Mouse (Mus musculus) embryo, embryonic 10.5 days (tissue): ENCODE results near the gene Phf5a.
A peak's percentile ranks its signal among the peaks of the same experiment; 100 is the strongest.
"Not testable (repeated sequence)": the region's sequence is repeated elsewhere in the genome, so short reads cannot be mapped to it uniquely, and the experiment has no call there.

ENCODE experiments used
- DNase-seq: peaks from one replicate; pipeline ENCODE4 v3.0.0-alpha.2; 2015; ENCODE audit warnings: low spot score

Gene Phf5a

GRCm38 (mm10) chr15:81871604-81872261, at the start of gene Phf5a:
Gene Phf5a, minus strand, starts transcription at chr15:81871911.
- DNase-seq: peak; percentile 98

- DNase-seq: no peak
Measured at GRCm38 (mm10) chr15:81921255-81921654, 49.5 kb upstream of the Phf5a start.

- DNase-seq: no peak
Measured at GRCm38 (mm10) chr15:81920546-81921217, 49.0 kb upstream of the Phf5a start.

GRCm38 (mm10) chr15:81919062-81919461, 47.4 kb upstream of the Phf5a start:
- DNase-seq: no peak

GRCm38 (mm10) chr15:81917621-81918463, 46.1 kb upstream of the Phf5a start:
- peak; percentile 74 for DNase-seq

GRCm38 (mm10) chr15:81917201-81917600, 45.5 kb upstream of the Phf5a start:
- DNase-seq: no peak

- DNase-seq: no peak
Measured at GRCm38 (mm10) chr15:81915663-81916062, 44.0 kb upstream of the Phf5a start.

- no peak for DNase-seq
Measured at GRCm38 (mm10) chr15:81914668-81915067, 43.0 kb upstream of the Phf5a start.

- no peak for DNase-seq
Measured at GRCm38 (mm10) chr15:81912498-81912897, 40.8 kb upstream of the Phf5a start.

- not testable (repeated sequence) for DNase-seq
Measured at GRCm38 (mm10) chr15:81908767-81909166, 37.1 kb upstream of the Phf5a start.

GRCm38 (mm10) chr15:81907953-81908352, 36.2 kb upstream of the Phf5a start:
- no peak for DNase-seq

- peak; percentile 79 for DNase-seq
Measured at GRCm38 (mm10) chr15:81904939-81905338, 33.2 kb upstream of the Phf5a start.

- no peak for DNase-seq
Measured at GRCm38 (mm10) chr15:81898751-81899150, 27.0 kb upstream of the Phf5a start.

- no peak for DNase-seq
Measured at GRCm38 (mm10) chr15:81897607-81898285, 26.0 kb upstream of the Phf5a start.

GRCm38 (mm10) chr15:81896407-81896806, 24.7 kb upstream of the Phf5a start:
- no peak for DNase-seq

GRCm38 (mm10) chr15:81894002-81894401, 22.3 kb upstream of the Phf5a start:
- DNase-seq: no peak

GRCm38 (mm10) chr15:81891822-81892580, 20.3 kb upstream of the Phf5a start:
- no peak for DNase-seq

- no peak for DNase-seq
Measured at GRCm38 (mm10) chr15:81891140-81891802, 19.6 kb upstream of the Phf5a start.

GRCm38 (mm10) chr15:81889175-81889574, 17.5 kb upstream of the Phf5a start:
- no peak for DNase-seq

- DNase-seq: no peak
Measured at GRCm38 (mm10) chr15:81886795-81887550, 15.3 kb upstream of the Phf5a start.
